In genomic region chr12:82524987-82525386, GRCm38 (mm10) we compare ENCODE assay signal across 17 mouse cellular contexts.
"Had no signal": no experiment of that assay in that cellular context is flagged by ENCODE, and none has a peak within 500 bp of the region (broad histone marks: within the 10 kb centered on the region; RNA-seq: fewer than 3 reads in every experiment).

No protein-coding gene starts in this region.

- H3K9ac ChIP-seq: liver, embryonic 12.5 days; liver, embryonic 14.5 days; lung, embryonic 14.5 days; midbrain, embryonic 12.5 days; neural tube, embryonic 13.5 days; neural tube, embryonic 15.5 days had no signal

- DNase-seq: lung, adult 18-20 months; lung, embryonic 14.5 days; lung, postnatal 14 days; lung, postnatal 4 days; midbrain, embryonic 14.5 days; right cerebral cortex, postnatal 14 days; thymus, adult 18-20 months; thymus, postnatal 14 days; thymus, postnatal 4 days had no signal

- H3K4me3 ChIP-seq: liver, embryonic 12.5 days; midbrain, embryonic 10.5 days; midbrain, embryonic 12.5 days; myocyte; neural tube, embryonic 13.5 days; neural tube, embryonic 15.5 days had no signal

- H3K9me3 ChIP-seq: liver, embryonic 12.5 days; midbrain, embryonic 10.5 days; neural tube, embryonic 13.5 days; neural tube, embryonic 15.5 days had no signal

- H3K27ac ChIP-seq: liver, embryonic 12.5 days; liver, embryonic 14.5 days; midbrain, embryonic 10.5 days; midbrain, embryonic 12.5 days; neural tube, embryonic 13.5 days; neural tube, embryonic 15.5 days had no signal

- H3K36me3 ChIP-seq: liver, embryonic 12.5 days; midbrain, embryonic 10.5 days; midbrain, embryonic 12.5 days; neural tube, embryonic 13.5 days; neural tube, embryonic 15.5 days had no signal

- ATAC-seq: liver, embryonic 12.5 days; midbrain, embryonic 16.5 days had no signal

- H3K4me1 ChIP-seq: liver, embryonic 12.5 days had no signal

- H3K4me2 ChIP-seq: liver, embryonic 12.5 days; lung, embryonic 14.5 days; midbrain, embryonic 12.5 days; neural tube, embryonic 13.5 days; neural tube, embryonic 15.5 days had no signal

- H3K27me3 ChIP-seq: liver, embryonic 12.5 days; midbrain, embryonic 12.5 days; neural tube, embryonic 13.5 days; neural tube, embryonic 15.5 days had no signal
